Mouse (Mus musculus) adrenal gland, postnatal 25 days (tissue): Measurements from ENCODE around the gene Ntn1. TPM values are rescaled to one million over a fixed set of nuclear protein-coding genes. Genes with fewer than 3 reads are reported as not detected.

Source experiments
- DNase-seq: peaks from one replicate; pipeline ENCODE4 v3.0.0; 2021; ENCODE audit warnings: mixed read lengths
- total RNA-seq: library from RNA; stranded (reverse); gene quantifications from 2 replicates; pipeline ENCODE4 v1.2.3, GENCODE M21; 2021

Gene Ntn1
- total RNA-seq, 1 experiment from 2014 or later: 6.4 TPM

DNA sequence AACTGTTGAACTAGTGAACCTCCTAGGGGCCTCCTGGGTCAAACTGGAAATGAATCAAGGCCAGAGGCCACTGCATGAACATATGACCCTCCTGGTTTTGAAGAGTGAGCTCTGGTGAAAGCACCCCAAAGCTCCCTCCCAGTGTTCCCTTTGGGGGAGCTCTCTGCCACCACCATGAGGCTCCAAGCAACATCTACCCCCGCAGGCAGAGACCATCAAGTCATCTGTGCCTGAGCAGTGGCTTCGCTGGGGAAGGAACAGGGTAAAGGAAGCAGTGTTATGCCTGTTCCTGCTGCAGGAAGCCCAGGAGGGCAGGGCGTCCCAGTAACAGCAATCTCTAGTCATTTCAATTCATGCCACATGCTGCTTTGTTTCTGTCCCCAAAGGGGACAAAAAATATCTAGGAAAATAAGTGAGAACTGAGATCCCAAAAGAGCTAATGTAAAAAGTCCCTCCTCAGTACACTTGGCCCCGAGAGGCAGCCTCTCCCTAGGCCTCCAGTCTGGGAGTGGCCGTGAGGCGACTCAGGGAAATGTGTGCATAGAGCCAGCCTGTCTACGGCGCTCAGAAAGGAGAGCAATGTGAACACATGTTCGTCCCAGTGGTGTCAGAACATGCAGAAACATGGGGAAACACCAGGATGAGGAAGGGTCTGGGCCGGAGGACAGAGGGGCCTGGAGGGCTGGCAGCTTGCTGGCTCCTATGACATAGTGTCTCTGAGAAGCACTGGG, 139.3 kb downstream of the Ntn1 start:
- DNase-seq: no peak

DNA sequence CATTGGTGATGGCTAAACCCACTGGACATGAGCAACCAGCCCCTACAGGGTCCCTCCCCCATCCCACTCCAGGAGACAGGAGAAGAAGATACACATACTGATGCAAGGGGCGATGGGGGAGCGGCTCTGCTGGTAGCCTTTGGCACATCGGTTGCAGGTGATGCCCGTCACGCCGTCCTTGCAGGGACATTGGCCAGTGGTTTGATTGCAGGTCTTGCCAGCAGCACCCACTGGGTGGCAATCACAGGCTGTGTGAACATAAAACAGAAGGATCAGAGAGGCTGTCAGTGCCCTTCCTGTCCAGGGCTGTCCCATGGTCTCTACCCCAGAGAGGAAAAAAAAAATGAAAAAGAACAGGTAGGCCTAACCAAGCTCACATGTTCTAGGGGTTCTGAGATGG, 140.2 kb downstream of the Ntn1 start:
- no peak for DNase-seq

DNA sequence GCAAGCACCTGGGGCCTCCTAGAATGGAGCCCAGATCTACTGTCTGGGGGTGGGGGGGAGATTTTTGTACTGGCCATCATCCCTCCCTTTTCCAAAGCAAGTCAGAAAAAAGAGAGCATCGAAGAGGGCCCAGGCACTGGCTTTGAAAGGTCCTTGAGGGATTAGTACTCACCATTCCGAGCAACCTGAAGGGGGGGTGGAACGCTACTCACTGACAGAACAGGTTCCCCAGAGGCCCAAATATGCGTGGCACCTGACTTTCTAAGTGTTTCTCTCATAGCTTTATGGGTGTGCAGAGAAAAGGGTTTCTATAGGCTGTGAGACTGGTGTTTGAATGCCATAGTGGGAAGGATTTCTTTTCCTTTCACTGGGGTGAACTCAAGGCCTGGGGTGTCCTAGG, 142.1 kb downstream of the Ntn1 start:
- DNase-seq: no peak

DNA sequence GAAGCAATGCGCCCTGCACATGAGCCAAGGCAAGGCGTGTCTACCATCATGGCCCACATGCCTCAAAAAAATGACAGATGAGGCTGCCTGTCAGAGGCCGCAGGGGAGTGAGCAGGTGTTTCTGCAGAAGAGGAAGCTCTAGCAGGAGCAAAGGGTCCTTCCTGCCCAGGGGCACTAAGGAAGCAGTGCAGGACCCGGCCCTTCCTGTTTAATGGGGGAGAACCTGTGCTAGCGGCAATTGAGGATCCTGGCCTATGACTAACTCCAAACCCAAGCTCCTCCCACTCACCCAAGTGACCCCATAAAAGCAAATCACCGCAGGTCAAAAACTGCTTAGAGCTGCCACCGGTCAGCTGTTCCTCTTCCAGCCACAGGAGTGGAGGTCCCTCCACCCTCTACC, 147.1 kb downstream of the Ntn1 start:
- no peak for DNase-seq

DNA sequence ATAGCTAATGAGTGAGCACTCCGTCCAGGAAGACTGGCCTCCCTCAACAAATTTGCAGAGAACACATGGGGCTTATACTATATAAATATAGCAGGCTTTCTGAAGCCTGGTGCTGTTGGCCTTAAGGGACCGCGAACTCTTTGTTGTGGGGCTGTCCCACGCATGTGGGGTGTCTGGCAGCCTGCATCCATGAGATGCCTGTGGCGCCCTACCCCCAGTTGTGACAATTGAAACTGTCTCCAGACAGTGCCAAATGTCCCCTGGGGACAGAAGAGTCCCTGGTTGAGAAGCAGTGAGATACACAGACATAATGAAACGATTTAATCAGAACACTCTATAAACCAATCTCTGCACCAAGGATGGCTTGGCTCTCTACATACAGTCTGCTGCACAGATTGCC, 150.5 kb downstream of the Ntn1 start:
- DNase-seq: no peak

DNA sequence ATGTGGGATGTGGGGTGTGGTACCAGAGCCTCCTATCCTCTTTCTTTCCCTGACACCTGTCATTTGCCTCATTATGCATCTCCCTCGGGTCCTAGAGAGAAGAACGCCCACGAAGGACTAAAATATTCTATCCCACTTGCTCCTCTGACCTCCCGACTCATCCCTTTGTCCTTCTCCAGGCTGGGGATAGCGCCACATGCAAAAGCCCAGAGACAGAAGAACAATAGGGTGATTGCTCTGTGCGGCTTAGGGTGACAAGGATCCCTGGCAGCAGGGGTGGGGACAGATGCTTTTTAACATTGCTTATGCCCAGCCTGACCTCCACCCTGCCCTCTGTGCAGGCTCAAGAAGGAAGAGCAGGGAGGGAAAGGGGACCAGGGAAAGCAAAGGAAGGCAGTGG, 152.7 kb downstream of the Ntn1 start:
- no peak for DNase-seq

DNA sequence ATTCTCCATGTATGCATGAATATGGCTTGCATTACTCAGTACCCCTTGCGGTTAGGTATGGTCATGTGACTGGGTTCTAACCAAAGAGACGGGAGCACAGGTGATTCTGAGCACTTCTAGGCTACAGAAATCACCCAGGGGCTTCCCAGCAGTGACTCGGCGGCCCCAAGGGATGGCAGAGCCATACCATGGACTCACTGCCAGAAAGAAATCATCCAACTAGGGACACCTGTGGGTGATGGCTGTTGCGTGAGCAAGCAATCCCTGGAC, 155.7 kb downstream of the Ntn1 start:
- DNase-seq: no peak

DNA sequence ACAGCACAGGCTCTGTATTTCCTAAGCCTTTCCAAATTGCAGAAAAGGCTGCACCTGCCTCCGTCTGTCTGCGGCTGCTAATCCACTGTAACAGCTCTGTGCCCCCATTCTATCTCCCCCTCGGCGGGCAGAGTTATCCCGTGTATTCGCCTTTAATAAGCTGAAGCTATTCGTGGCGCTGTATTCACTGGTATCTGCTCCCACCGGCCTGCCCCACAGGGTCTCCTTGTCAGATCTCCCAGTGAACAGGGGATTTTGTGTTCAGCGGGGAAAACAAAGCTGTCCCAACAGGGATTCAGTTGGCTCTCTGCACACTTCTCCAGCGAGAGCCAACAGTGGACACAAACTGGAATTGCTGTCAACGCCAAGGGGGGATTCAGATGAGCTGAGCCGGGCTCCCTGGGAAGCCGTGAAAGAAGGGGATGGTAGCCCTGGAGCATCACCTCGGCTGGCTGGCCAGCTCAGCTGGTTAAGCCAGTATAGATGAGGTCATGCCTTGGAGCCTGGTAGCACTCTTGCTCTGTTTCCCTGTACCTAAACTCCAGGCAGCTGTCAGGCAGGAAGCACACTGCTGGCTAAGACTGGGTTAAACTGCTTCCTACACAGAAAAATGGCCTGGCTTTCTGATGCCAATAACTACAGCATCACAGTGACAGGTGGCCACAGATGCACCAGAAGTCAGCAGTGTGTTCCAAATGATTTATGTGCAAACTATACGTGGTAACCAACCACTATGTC, 156.2 kb downstream of the Ntn1 start:
- no peak for DNase-seq

DNA sequence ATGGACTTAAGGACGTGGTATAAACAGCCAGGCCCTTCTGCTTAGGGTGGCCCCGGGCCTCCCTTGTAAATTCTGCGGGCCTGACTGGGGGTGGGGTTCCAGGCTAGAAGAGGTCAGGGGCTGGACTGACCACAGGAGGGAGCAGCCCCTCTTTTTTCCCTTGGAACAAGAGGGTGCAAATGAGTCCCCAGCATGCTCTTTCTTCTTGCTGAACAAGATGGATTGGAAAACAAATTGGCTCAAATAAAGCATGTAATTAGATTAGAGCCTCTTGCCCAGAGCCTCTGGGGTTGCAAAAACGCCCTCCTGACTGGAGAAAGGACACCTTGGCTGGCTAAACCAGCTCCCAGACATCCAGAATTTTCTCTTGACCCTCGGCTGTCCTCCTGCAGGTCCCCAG, 160.9 kb downstream of the Ntn1 start:
- no peak for DNase-seq

DNA sequence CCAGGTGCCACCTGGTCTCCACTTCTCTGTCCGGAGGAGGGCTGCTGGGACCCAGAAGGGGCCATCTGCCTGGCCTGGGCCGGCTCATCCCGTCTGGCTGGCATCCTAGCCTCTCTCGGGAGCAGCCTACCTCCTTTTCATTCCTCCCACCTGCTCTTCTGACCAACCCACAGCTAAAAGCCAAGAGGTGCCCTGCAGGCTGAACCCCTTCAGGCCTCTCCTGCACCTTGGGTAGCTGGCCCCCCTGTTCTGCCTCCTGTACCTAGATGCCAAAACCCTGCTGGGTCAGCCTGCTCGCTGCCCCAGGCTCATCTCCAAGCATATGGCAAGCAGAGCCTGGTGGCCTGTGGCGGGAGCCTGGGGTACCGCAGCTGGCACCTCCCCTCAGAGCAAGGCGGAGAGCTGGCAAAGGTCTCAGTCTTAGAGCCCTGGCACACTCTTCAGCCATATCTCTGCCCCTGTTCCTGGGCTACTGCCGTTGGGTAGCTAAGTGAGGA, 167.1 kb downstream of the Ntn1 start:
- DNase-seq: no peak

DNA sequence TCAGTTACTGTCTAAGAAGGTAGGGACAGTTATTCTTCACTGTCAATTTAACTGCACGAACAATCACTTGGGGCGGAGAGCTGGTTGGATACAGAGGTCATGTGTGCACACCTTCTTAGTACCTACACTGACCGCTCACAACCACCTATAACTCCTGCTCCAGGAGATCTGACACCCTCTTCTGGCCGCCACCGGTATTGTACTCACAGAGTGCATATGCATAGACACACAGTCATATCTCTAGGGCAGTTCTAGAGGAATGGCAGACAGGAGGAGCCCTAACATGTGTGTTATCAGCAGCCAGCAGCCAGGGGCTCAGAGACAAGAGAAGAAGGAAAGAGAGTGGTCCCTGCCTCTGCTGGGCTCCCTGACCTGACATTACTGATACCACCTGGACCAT, 169.1 kb downstream of the Ntn1 start:
- DNase-seq: no peak

DNA sequence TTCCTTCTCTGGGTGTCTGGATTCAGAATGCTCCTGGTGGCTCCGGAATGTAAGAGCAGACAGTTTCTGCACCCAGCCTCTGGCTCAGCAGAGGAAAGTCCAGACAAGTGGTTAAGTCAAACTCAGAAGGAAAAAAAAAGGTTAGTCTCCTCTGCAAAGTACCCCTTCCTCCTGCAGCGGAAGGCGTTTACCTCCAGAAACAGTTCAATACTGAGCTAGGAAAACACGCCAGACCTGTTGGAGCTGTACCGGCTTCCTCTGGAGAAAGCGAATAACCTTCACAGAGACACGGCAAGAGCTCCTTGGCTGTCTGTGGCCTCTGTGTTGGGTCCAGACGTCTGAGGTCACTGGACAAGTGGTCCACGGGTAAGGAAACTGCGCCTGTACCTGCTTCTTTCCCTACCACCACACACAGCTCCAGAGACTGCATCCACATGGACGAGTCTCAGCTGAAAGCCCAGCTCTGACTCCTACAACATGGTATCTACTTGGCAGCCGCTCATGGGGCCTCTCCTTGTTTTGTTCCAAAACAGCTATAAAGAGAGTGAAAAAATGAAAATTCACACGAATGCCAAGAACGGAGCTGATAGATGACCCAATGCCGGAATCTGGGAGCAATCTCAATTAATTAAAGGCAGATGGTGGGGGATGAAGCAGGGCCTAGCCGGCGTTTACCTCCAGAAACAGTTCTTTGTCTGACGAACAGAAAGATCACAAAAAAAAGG, 171.5 kb downstream of the Ntn1 start:
- no peak for DNase-seq

DNA sequence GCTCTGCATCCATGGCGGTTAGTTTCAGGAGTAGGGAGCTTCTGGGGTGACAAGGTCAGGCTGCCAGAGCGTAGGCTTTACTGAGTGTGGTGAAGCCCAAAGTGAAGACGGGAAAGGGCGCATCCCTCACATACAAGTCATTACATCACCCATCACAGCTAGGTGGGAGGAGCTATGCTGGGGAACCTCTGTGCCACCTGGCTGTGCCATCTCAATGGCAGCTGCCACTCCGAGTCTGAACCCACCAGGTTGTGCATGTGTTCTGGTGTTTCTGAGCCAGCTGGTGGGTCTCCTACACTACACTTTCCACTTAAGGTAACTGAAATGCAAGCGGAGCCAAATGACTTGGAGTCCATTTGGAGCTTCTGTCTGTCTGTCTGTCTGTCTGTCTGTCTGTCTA, 172.8 kb downstream of the Ntn1 start:
- DNase-seq: no peak

DNA sequence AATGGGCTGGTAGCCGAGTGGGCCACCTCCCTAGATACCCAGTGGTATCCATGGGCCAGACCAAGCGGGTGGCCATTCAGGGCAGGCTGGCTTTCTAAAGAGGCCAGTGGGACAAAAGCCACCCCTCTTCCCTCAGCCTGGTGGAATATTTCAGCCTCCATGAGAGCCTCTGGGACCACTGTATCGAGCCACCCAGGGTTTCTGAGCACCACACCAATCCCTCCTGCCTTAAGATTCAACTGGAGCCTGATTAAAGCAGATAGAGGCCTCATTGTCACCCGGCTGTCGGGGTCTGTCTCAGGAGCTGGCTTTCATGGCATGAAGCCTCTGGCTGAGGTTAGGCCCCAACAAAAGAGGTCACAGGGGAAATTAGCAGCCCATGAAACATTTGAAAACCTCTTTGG, 174.0 kb downstream of the Ntn1 start:
- no peak for DNase-seq

DNA sequence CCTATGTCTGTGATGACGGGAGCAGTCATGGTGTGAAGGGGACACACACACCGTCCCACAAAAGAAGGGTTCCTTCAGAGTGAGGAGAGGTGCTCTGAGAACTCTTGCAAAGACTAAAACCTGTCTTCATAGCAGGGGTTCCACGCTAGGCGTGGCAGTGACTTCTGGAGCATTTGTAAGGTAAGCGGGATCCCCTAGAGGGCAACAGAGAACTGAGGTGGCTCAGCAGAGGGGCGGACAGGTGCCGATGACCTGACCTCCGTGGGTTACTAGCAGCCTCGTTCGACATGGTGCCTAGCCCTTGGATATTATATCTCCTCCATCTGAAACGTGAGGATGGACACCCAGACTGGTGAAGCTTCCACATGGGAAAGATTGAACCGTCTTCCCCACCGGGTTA, 177.5 kb downstream of the Ntn1 start:
- DNase-seq: no peak

DNA sequence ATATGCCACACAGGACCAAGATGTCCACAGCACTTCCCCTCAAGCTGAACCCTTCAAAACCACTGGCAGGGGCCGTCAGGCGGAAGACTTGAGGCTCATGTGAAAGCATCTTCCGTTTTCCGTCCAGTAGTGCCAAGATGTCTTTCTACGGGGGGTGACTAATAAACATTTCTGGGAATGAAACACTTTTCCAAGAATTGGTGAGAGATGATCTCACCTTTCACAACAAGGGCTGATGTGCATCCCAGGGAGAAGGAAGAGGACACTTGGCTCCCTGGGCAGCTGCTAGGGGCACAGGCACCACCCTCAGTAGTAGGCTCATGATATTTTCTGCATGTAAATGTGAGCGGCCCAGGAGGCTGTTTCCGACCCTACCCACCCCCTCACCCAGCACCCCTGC, 178.4 kb downstream of the Ntn1 start:
- DNase-seq: no peak

DNA sequence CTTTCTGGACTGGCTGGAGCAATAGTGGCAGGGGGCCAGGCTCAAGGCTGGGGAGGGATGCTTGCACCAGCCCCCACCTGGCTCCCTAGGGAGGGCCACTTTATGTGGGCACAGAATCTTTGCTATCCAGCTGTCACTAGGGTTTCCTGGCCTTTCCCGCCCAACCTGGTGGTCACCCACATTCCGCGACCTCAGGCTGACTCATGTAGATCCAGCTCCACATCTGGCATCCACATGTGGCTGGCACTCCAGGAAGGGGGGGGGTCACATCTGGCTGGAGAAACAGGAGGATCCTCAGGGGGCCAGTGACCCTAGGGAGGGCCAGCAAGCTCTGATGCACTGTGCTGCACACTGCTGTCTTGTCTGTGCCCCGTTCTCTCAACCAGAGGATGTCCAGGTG, 179.9 kb downstream of the Ntn1 start:
- no peak for DNase-seq

DNA sequence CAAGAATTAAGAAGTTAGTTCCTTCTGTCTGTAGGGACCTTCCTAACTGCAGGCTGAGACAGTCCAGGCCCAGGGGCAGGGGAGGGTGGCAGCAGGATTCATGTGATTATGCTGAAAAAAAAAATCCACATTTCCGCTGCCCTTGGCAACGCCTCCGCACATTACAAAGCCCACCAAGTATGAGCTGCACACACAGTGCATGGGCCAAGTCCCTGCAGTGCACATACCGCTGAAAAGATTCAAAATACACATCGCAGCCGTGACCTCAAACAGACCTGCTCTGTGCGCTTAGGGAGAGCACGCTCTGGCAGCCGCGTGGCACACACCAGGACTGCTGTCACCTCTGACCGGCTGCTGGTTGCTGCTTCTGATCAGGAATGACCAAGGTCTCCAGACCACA, 184.6 kb downstream of the Ntn1 start:
- no peak for DNase-seq

DNA sequence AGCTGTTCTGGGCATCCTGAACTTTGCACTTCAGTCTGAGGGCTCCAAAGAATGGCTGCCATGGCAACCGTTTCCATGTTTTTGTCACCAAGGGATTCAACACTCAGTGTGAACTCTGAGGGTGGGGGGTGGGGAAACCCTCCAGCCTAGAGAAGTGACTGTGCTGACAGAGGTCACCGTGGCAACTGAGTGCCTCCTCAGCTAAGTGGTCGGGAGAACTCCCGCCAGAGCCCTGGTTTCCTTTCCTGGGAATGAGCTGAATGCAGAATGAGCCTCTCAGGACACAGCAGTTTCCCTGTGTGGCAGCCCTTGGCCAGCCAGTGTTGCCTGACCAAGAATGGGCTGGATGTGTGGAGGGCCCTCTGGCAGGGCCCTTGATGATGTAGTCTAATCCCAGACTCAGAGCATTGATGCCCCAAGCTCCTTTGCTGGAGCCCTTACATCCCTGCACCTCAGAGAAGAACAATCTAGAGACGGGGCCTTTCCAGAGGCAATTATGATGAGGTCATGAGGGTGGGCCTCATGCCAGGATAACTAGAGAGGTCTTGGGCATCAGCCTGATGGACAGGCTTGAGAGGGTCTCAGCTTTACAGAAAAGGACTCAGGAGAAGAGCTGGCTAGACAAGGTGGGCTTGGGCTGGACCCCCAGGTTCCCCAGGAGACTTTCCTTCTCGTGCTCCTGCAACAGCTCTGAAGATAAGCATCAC, 185.3 kb downstream of the Ntn1 start:
- DNase-seq: no peak

DNA sequence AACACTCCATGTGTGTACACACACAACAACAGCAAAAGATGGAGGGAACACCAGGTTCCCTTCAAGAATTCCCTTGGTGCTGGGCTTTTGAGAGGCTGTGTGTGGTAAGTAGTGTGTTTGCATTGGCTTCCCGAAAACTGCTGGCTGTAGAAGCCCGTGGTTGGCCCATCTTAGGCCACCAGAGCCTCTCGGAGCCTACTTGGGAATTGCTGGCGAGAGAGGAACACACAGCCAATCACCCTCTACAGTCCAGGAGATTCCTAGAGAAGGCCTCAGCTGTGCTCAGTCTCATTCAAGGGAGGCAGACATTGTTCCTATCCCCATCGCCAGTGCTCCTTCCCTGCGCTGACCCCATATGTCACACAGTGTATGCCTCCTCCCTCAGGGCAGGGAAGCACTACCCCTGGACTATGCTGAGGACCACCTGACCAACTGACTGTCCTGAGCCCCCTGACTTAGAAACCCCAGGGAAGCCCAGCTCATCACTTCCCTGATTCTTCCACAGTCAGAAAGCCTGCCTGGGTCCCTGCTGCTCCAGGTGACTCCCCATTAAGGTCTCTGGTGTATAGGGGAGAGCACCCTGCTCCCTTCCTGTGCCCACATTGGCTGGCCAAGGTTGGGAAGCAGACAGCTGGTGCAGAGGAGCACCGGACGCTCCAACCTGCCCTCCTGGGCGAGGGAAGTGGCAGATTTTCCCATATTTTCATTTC, 186.0 kb downstream of the Ntn1 start:
- no peak for DNase-seq

DNA sequence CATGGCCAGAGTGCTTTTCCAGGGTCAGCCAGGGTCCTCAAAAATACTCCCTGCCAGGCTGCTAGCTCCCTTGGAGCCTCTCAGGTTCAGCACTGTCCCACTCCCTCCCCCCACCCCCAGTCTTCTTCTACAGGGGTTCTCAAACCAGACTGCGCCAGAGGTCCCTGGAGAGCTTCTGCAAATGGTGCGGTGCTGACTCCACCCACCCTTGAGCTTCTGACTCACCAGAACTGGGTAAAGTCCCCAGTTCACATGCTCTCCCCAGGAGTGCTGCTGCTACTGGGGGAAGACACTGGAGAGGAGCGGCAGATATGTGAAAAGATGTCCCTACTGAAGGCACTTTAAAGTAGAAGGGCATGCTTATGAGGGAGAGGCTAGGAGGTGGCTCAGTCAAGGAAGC, 186.7 kb downstream of the Ntn1 start:
- no peak for DNase-seq

DNA sequence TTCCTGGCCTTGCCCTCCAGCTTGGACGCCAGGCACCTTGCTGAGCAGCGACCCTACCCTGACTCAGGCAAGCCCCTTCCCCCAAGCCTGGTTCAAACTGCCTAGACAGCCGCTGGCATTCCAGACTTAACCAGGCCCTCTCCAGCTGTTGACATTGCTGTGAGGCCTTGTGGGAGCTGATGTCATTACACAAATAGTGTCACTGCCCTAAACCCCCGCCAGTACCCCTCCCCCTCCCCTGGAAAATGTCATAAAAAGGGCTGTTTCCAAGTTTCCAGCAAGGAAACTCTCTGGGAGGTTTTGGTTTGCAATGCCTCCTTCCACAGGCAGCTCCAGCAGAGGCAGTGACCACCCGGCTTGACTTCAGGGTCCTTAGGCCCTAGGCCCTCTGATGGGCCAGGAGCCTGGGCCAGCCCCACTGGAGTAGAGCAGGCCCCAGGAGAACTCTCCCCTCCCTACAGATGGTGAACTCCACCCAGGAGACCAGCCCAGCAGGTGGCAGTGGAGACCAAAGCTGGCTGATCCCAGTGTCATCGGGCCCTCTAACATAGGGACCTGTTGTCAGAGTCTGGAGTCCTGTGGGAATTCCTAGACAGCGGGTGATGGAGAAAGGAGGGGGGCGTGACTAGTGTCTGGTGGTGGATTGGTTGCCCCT, 188.6 kb downstream of the Ntn1 start:
- DNase-seq: peak; percentile 46
